Mouse (Mus musculus) midbrain, embryonic 16.5 days (tissue): ENCODE results near the gene Elovl6. TPM values are rescaled to one million over a fixed set of nuclear protein-coding genes. Genes with fewer than 3 reads are reported as not detected.

ENCODE experiments used
- ATAC-seq: fragments of 200-750 bp; cut with Nextera tagmentation; 2 replicates; pipeline ENCODE4 v1.8.0; 2017; ENCODE audit warnings: moderate TSS enrichment
- H3K27ac ChIP-seq: fragments of 300-500 bp; sonication (generic); 2 replicates; pipeline ENCODE4 v1.5.1; 2014; ENCODE audit warnings: mild to moderate bottlenecking, low read length, mixed read lengths
- H3K27me3 ChIP-seq: fragments of 300-500 bp; sonication (generic); 2 replicates; pipeline ENCODE4 v1.6.1; 2014; ENCODE audit warnings: low read depth, low read length, mixed read lengths; ENCODE audit not compliant: control insufficient read depth, insufficient read depth
- H3K36me3 ChIP-seq: fragments of 300-500 bp; sonication (generic); 2 replicates; pipeline ENCODE4 v1.6.1; 2014; ENCODE audit warnings: mild to moderate bottlenecking, low read length, moderate library complexity, mixed read lengths; ENCODE audit not compliant: control insufficient read depth, insufficient read depth
- H3K4me1 ChIP-seq: fragments of 300-500 bp; sonication (generic); 2 replicates; pipeline ENCODE4 v1.6.1; 2014; ENCODE audit warnings: mild to moderate bottlenecking, low read length, mixed read lengths; ENCODE audit not compliant: control insufficient read depth, insufficient read depth
- H3K4me2 ChIP-seq: fragments of 300-500 bp; sonication (generic); 2 replicates; pipeline ENCODE4 v1.6.1; 2014; ENCODE audit warnings: mild to moderate bottlenecking, low read length, mixed read lengths
- H3K4me3 ChIP-seq: fragments of 300-500 bp; sonication (generic); 2 replicates; pipeline ENCODE4 v1.5.1; 2014; ENCODE audit warnings: low read depth, mild to moderate bottlenecking, low read length, moderate library complexity, mixed read lengths
- H3K9ac ChIP-seq: fragments of 300-500 bp; sonication (generic); 2 replicates; pipeline ENCODE4 v1.6.1; 2014; ENCODE audit warnings: low read depth, low read length, mixed read lengths
- H3K9me3 ChIP-seq: fragments of 300-500 bp; sonication (generic); replicated peaks from 2 replicates; pipeline ENCODE4 v1.6.1; 2014; ENCODE audit warnings: mild to moderate bottlenecking, low read length, mixed read lengths; ENCODE audit not compliant: control insufficient read depth, poor library complexity, severe bottlenecking
- WGBS: fragments of 180-500 bp; shearing (Covaris S2); extraction: QIAGEN DNeasy Blood & Tissue Kit; methylation state at CpG from one replicate; pipeline ENCODE4 v1.1.7; 2014; 5-methylcytosine and 5-hydroxymethylcytosine counted together
- polyA plus RNA-seq: library from polyadenylated mRNA; unstranded; fragments of >200 nt; fragmentation: Nextera tagmentation; extraction: Ambion mirVana; gene quantifications from 2 replicates; pipeline ENCODE4 v1.2.1, GENCODE M21; 2015

Gene Elovl6
- polyA plus RNA-seq, 1 experiment from 2014 or later, result 46.7 TPM

- no peak overlapping the region for H3K27ac ChIP-seq
- H3K4me3 ChIP-seq, result no peak overlapping the region
- ATAC-seq, result no peak
- H3K4me2 ChIP-seq, result no peak overlapping the region
- no peaks in the 10 kb centered on the region for H3K36me3 ChIP-seq
- H3K27me3 ChIP-seq, result no peaks in the 10 kb centered on the region
- WGBS, result 90% methylated on average over 3 of the region's 3 CpGs
- H3K9ac ChIP-seq, result no peak overlapping the region
- no peaks in the 10 kb centered on the region for H3K4me1 ChIP-seq
- H3K9me3 ChIP-seq, result no peaks in the 10 kb centered on the region
Observed at GRCm38 (mm10) chr3:129515863-129516436, 16.2 kb upstream of the Elovl6 start.

- Histone ChIP-seq H3K36me3 (no peaks in the 10 kb centered on the region), H3K27ac (no peak overlapping the region), H3K9ac (no peak overlapping the region), H3K4me2 (no peak overlapping the region), H3K4me1 (no peaks in the 10 kb centered on the region), H3K27me3 (no peaks in the 10 kb centered on the region), H3K4me3 (no peak overlapping the region), H3K9me3 (no peaks in the 10 kb centered on the region)
- WGBS, result 82% methylated on average over 4 of the region's 4 CpGs
- no peak for ATAC-seq
Observed at GRCm38 (mm10) chr3:129520499-129520898, 11.7 kb upstream of the Elovl6 start.

- WGBS, result 88% methylated on average over 10 of the region's 10 CpGs
- H3K36me3 ChIP-seq, result no peaks in the 10 kb centered on the region
- no peak for ATAC-seq
- no peak overlapping the region for H3K9ac ChIP-seq
- no peak overlapping the region for H3K4me2 ChIP-seq
- H3K27ac ChIP-seq, result no peak overlapping the region
- H3K4me3 ChIP-seq, result no peak overlapping the region
- H3K27me3 ChIP-seq, result no peaks in the 10 kb centered on the region
- H3K9me3 ChIP-seq, result no peaks in the 10 kb centered on the region
- H3K4me1 ChIP-seq, result no peaks in the 10 kb centered on the region
Observed at GRCm38 (mm10) chr3:129523456-129524143, 8.6 kb upstream of the Elovl6 start.

GRCm38 (mm10) chr3:129527046-129527445 is 5.1 kb upstream of the Elovl6 start:
- Histone ChIP-seq H3K9me3 (no peaks in the 10 kb centered on the region), H3K27ac (no peak overlapping the region), H3K36me3 (no peaks in the 10 kb centered on the region), H3K4me2 (no peak overlapping the region), H3K9ac (no peak overlapping the region), H3K4me1 (peaks cover 4% of the 10 kb centered on the region; the same call in 1 of the 2 replicates), H3K4me3 (no peak overlapping the region), H3K27me3 (no peaks in the 10 kb centered on the region)
- 95% methylated on average over 3 of the region's 3 CpGs for WGBS
- ATAC-seq, result no peak

GRCm38 (mm10) chr3:129529311-129529710 is 2.8 kb upstream of the Elovl6 start:
- Histone ChIP-seq H3K27me3 (no peaks in the 10 kb centered on the region), H3K9me3 (no peaks in the 10 kb centered on the region), H3K4me3 (no peak overlapping the region), H3K4me1 (peaks cover 5% of the 10 kb centered on the region; the same call in 1 of the 2 replicates), H3K27ac (no peak overlapping the region), H3K9ac (no peak overlapping the region), H3K36me3 (no peaks in the 10 kb centered on the region), H3K4me2 (no peak overlapping the region)
- no peak for ATAC-seq
- 49% methylated on average over 3 of the region's 3 CpGs for WGBS

GRCm38 (mm10) chr3:129530461-129530860 is 1.7 kb upstream of the Elovl6 start:
- Histone ChIP-seq H3K4me1 (peaks cover 13% of the 10 kb centered on the region), H3K4me2 (no peak overlapping the region), H3K27me3 (no peaks in the 10 kb centered on the region), H3K4me3 (no peak overlapping the region), H3K36me3 (no peaks in the 10 kb centered on the region), H3K9me3 (no peaks in the 10 kb centered on the region), H3K27ac (no peak overlapping the region), H3K9ac (no peak overlapping the region)
- WGBS, result 96% methylated on average over 6 of the region's 6 CpGs
- ATAC-seq, result no peak

GRCm38 (mm10) chr3:129532865-129533742 is 949 bp downstream of the Elovl6 start:
- peak overlapping the region; percentile 91 for H3K4me3 ChIP-seq
- ATAC-seq, result peak; percentile 36
- no peaks in the 10 kb centered on the region for H3K36me3 ChIP-seq
- peak overlapping the region; percentile 99 for H3K9ac ChIP-seq
- WGBS, result 1% methylated on average over 40 of the region's 40 CpGs
- H3K4me1 ChIP-seq, result peaks cover 30% of the 10 kb centered on the region
- H3K9me3 ChIP-seq, result no peaks in the 10 kb centered on the region
- H3K27ac ChIP-seq, result peak overlapping the region; percentile 91
- no peaks in the 10 kb centered on the region for H3K27me3 ChIP-seq
- peak overlapping the region; percentile 59 for H3K4me2 ChIP-seq

- Histone ChIP-seq H3K27ac (peak overlapping the region; percentile 91), H3K27me3 (no peaks in the 10 kb centered on the region), H3K9ac (peak overlapping the region; percentile 99), H3K4me1 (peaks cover 34% of the 10 kb centered on the region), H3K4me3 (peak overlapping the region; percentile 91), H3K4me2 (peak overlapping the region; percentile 59), H3K9me3 (no peaks in the 10 kb centered on the region), H3K36me3 (no peaks in the 10 kb centered on the region)
- peak; percentile 29 for ATAC-seq
- WGBS, result under 1% methylated on average over 68 of the region's 74 CpGs
Observed at GRCm38 (mm10) chr3:129533743-129534530, 1.8 kb downstream of the Elovl6 start.
